Mouse (Mus musculus): Measurements from ENCODE around the gene Hsd17b13. TPM values are rescaled to one million over a fixed set of nuclear protein-coding genes. Genes with fewer than 3 reads are reported as not detected.
A peak's percentile ranks its signal among the peaks of the same experiment; 100 is the strongest.

The Hsd17b13 gene
- polyA plus RNA-seq, 1 experiment = 0.12 TPM

GRCm38 (mm10) chr5:104002549-104003255 lies 25.5 kb upstream of the Hsd17b13 start:
- H3K4me1 ChIP-seq (ENCODE audit: control insufficient read depth, insufficient read depth, low read length) = peaks cover 4% of the 10 kb centered on the region
- no peaks in the 10 kb centered on the region for H3K27me3 ChIP-seq (ENCODE audit: control insufficient read depth, insufficient read depth, low read length)
- H3K27ac ChIP-seq (ENCODE audit: control insufficient read depth, insufficient read depth, low read depth, low read length) = no peak overlapping the region
- peak overlapping the region; percentile 22 for H3K4me3 ChIP-seq (ENCODE audit: control insufficient read depth, low read depth, low read length)
- TF ChIP-seq CTCF (IDR thresholded peaks at IDR 0.05; ENCODE audit: control insufficient read depth, insufficient read depth, insufficient replicate concordance, low read depth, low read length) (no peak), POLR2A (IDR thresholded peaks at IDR 0.05; ENCODE audit: control insufficient read depth, low read depth, low read length) (no peak)
- no peaks in the 10 kb centered on the region for H3K36me3 ChIP-seq (ENCODE audit: control insufficient read depth, insufficient read depth, low read length)

GRCm38 (mm10) chr5:103999738-104000137 lies 22.5 kb upstream of the Hsd17b13 start:
- Histone ChIP-seq H3K4me3 (ENCODE audit: control insufficient read depth, low read depth, low read length) (no peak overlapping the region), H3K36me3 (ENCODE audit: control insufficient read depth, insufficient read depth, low read length) (no peaks in the 10 kb centered on the region), H3K4me1 (ENCODE audit: control insufficient read depth, insufficient read depth, low read length) (peaks cover 4% of the 10 kb centered on the region), H3K27me3 (ENCODE audit: control insufficient read depth, insufficient read depth, low read length) (no peaks in the 10 kb centered on the region), H3K27ac (ENCODE audit: control insufficient read depth, insufficient read depth, low read depth, low read length) (no peak overlapping the region)
- TF ChIP-seq POLR2A (IDR thresholded peaks at IDR 0.05; ENCODE audit: control insufficient read depth, low read depth, low read length) (no peak), CTCF (IDR thresholded peaks at IDR 0.05; ENCODE audit: control insufficient read depth, insufficient read depth, insufficient replicate concordance, low read depth, low read length) (peak; percentile 79; the same call in 1 of the 2 replicates)

GRCm38 (mm10) chr5:103998739-103999138 lies 21.5 kb upstream of the Hsd17b13 start:
- no peaks in the 10 kb centered on the region for H3K36me3 ChIP-seq (ENCODE audit: control insufficient read depth, insufficient read depth, low read length)
- no peak overlapping the region for H3K27ac ChIP-seq (ENCODE audit: control insufficient read depth, insufficient read depth, low read depth, low read length)
- H3K4me3 ChIP-seq (ENCODE audit: control insufficient read depth, low read depth, low read length) = no peak overlapping the region
- no peaks in the 10 kb centered on the region for H3K27me3 ChIP-seq (ENCODE audit: control insufficient read depth, insufficient read depth, low read length)
- TF ChIP-seq POLR2A (IDR thresholded peaks at IDR 0.05; ENCODE audit: control insufficient read depth, low read depth, low read length) (no peak), CTCF (IDR thresholded peaks at IDR 0.05; ENCODE audit: control insufficient read depth, insufficient read depth, insufficient replicate concordance, low read depth, low read length) (no peak)
- H3K4me1 ChIP-seq (ENCODE audit: control insufficient read depth, insufficient read depth, low read length) = peaks cover 4% of the 10 kb centered on the region

- no peaks in the 10 kb centered on the region; the same call in 1 of the 2 replicates for H3K4me1 ChIP-seq (ENCODE audit: control insufficient read depth, insufficient read depth, low read length)
- H3K27ac ChIP-seq (ENCODE audit: control insufficient read depth, insufficient read depth, low read depth, low read length) = no peak overlapping the region
- no peaks in the 10 kb centered on the region for H3K36me3 ChIP-seq (ENCODE audit: control insufficient read depth, insufficient read depth, low read length)
- no peaks in the 10 kb centered on the region for H3K27me3 ChIP-seq (ENCODE audit: control insufficient read depth, insufficient read depth, low read length)
- TF ChIP-seq CTCF (IDR thresholded peaks at IDR 0.05; ENCODE audit: control insufficient read depth, insufficient read depth, insufficient replicate concordance, low read depth, low read length) (no peak), POLR2A (IDR thresholded peaks at IDR 0.05; ENCODE audit: control insufficient read depth, low read depth, low read length) (no peak)
- H3K4me3 ChIP-seq (ENCODE audit: control insufficient read depth, low read depth, low read length) = no peak overlapping the region
Measured at GRCm38 (mm10) chr5:103995181-103995580, 18.0 kb upstream of the Hsd17b13 start.

GRCm38 (mm10) chr5:103994669-103995068 lies 17.5 kb upstream of the Hsd17b13 start:
- H3K27me3 ChIP-seq (ENCODE audit: control insufficient read depth, insufficient read depth, low read length) = no peaks in the 10 kb centered on the region
- H3K4me1 ChIP-seq (ENCODE audit: control insufficient read depth, insufficient read depth, low read length) = peaks cover 1% of the 10 kb centered on the region; the same call in 1 of the 2 replicates
- no peak overlapping the region for H3K4me3 ChIP-seq (ENCODE audit: control insufficient read depth, low read depth, low read length)
- no peaks in the 10 kb centered on the region for H3K36me3 ChIP-seq (ENCODE audit: control insufficient read depth, insufficient read depth, low read length)
- no peak for TF ChIP-seq POLR2A (IDR thresholded peaks at IDR 0.05; ENCODE audit: control insufficient read depth, low read depth, low read length)
- no peak for TF ChIP-seq CTCF (IDR thresholded peaks at IDR 0.05; ENCODE audit: control insufficient read depth, insufficient read depth, insufficient replicate concordance, low read depth, low read length)
- no peak overlapping the region for H3K27ac ChIP-seq (ENCODE audit: control insufficient read depth, insufficient read depth, low read depth, low read length)

- Histone ChIP-seq H3K36me3 (ENCODE audit: control insufficient read depth, insufficient read depth, low read length) (no peaks in the 10 kb centered on the region), H3K4me1 (ENCODE audit: control insufficient read depth, insufficient read depth, low read length) (peaks cover 5% of the 10 kb centered on the region), H3K4me3 (ENCODE audit: control insufficient read depth, low read depth, low read length) (no peak overlapping the region), H3K27ac (ENCODE audit: control insufficient read depth, insufficient read depth, low read depth, low read length) (no peak overlapping the region), H3K27me3 (ENCODE audit: control insufficient read depth, insufficient read depth, low read length) (no peaks in the 10 kb centered on the region)
- TF ChIP-seq POLR2A (IDR thresholded peaks at IDR 0.05; ENCODE audit: control insufficient read depth, low read depth, low read length) (no peak), CTCF (IDR thresholded peaks at IDR 0.05; ENCODE audit: control insufficient read depth, insufficient read depth, insufficient replicate concordance, low read depth, low read length) (no peak)
Measured at GRCm38 (mm10) chr5:103993601-103994000, 16.4 kb upstream of the Hsd17b13 start.

- Histone ChIP-seq H3K27ac (ENCODE audit: control insufficient read depth, insufficient read depth, low read depth, low read length) (no peak overlapping the region), H3K4me3 (ENCODE audit: control insufficient read depth, low read depth, low read length) (no peak overlapping the region), H3K27me3 (ENCODE audit: control insufficient read depth, insufficient read depth, low read length) (no peaks in the 10 kb centered on the region), H3K36me3 (ENCODE audit: control insufficient read depth, insufficient read depth, low read length) (no peaks in the 10 kb centered on the region), H3K4me1 (ENCODE audit: control insufficient read depth, insufficient read depth, low read length) (peaks cover 5% of the 10 kb centered on the region)
- TF ChIP-seq CTCF (IDR thresholded peaks at IDR 0.05; ENCODE audit: control insufficient read depth, insufficient read depth, insufficient replicate concordance, low read depth, low read length) = no peak
- TF ChIP-seq POLR2A (IDR thresholded peaks at IDR 0.05; ENCODE audit: control insufficient read depth, low read depth, low read length) = no peak
Measured at GRCm38 (mm10) chr5:103992831-103993230, 15.6 kb upstream of the Hsd17b13 start.

All from testis, adult 2 months (tissue).